Mouse (Mus musculus): ENCODE results near the gene Coq9. TPM values are rescaled to one million over a fixed set of nuclear protein-coding genes. Genes with fewer than 3 reads are reported as not detected.

Gene Coq9
- 125 and 126 TPM in 2 replicates for polyA plus RNA-seq (2014; fragmentation: Nextera tagmentation; extraction: Ambion mirVana)

GRCm38 (mm10) chr8:94837662-94838574, at the start of gene Coq9, which contains the start of gene Ciapin1:
Coq9 (plus strand) TSS chr8:94838321.
Ciapin1 (minus strand) TSS chr8:94838358.
- no peaks in the 10 kb centered on the region; the same call in 1 of the 2 replicates for H3K36me3 ChIP-seq (ENCODE audit: control insufficient read depth, insufficient read depth, low read length)
- WGBS (ENCODE audit: insufficient replicate concordance): under 1% methylated on average over 81 of the region's 82 CpGs
- ATAC-seq (replicated peaks; ENCODE audit: insufficient number of reproducible peaks, low FRiP score, low TSS enrichment): peak; percentile 97

DNA sequence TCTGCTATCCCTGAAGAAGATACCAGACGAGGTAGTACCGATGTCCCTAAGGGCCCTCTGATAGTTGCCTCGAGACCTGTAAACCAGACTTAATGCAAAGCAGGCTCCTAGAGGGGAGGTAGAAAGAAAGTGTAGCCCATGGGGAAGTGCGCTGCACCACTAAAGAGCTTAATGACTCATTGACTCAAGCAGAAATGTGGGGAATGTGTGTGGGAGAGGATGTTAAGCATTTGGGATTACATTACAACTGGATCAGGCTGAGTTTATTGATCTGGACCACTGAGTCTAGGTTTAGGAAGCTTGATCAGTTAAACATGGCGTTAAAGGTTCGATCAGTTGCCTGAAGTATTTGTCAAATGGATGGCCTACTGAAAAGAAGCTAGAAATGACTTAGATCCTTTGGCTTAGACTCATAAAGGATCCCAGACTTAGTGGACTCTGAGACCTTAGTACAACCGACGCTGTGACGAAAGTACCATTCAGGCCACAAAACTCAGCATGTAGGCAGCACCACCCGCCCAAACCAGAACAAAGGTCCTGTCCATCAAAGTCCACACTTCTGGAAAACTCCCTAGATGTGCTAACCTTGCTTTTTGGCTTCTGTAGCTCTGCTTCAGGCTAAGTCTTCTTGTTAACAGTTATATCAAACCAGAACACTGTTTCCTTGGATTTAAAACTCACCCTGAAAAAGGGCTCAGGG, 48.7 kb upstream of the Coq9 start:
- no peaks in the 10 kb centered on the region for H3K36me3 ChIP-seq (ENCODE audit: control insufficient read depth, insufficient read depth, low read length)
- no peaks in the 10 kb centered on the region for H3K9me3 ChIP-seq (replicated peaks; ENCODE audit: control insufficient read depth, low read length)
- no peak for ATAC-seq (replicated peaks; ENCODE audit: insufficient number of reproducible peaks, low FRiP score, low TSS enrichment)
- no peaks in the 10 kb centered on the region; the same call in 1 of the 2 replicates for H3K4me1 ChIP-seq (ENCODE audit: control insufficient read depth, insufficient read depth, low read length)
- no peaks in the 10 kb centered on the region for H3K27me3 ChIP-seq (ENCODE audit: control insufficient read depth, insufficient read depth, low read length)
- H3K4me3 ChIP-seq (ENCODE audit: low read depth, low read length): no peak overlapping the region
- no peak overlapping the region for H3K9ac ChIP-seq (ENCODE audit: low read depth, low read length)
- no peak overlapping the region for H3K27ac ChIP-seq (ENCODE audit: low read depth, low read length)
- WGBS (ENCODE audit: insufficient replicate concordance): 75% methylated on average over 10 of the region's 10 CpGs
- H3K4me2 ChIP-seq: no peak overlapping the region

More at GRCm38 (mm10) chr8:94837662-94838574, at the start of gene Coq9, which contains the start of gene Ciapin1:
- H3K27me3 ChIP-seq (ENCODE audit: control insufficient read depth, insufficient read depth, low read length): no peaks in the 10 kb centered on the region
- peak within 1 kb of the TSS; percentile 96 for H3K4me3 ChIP-seq (ENCODE audit: low read depth, low read length)
- peaks cover 9% of the 10 kb centered on the region for H3K4me1 ChIP-seq (ENCODE audit: control insufficient read depth, insufficient read depth, low read length)
- H3K27ac ChIP-seq (ENCODE audit: low read depth, low read length): peak within 1 kb of the TSS; percentile 96
- H3K4me2 ChIP-seq: peak within 1 kb of the TSS; percentile 91
- peak within 1 kb of the TSS; percentile 99 for H3K9ac ChIP-seq (ENCODE audit: low read depth, low read length)
- H3K9me3 ChIP-seq (replicated peaks; ENCODE audit: control insufficient read depth, low read length): no peaks in the 10 kb centered on the region

DNA sequence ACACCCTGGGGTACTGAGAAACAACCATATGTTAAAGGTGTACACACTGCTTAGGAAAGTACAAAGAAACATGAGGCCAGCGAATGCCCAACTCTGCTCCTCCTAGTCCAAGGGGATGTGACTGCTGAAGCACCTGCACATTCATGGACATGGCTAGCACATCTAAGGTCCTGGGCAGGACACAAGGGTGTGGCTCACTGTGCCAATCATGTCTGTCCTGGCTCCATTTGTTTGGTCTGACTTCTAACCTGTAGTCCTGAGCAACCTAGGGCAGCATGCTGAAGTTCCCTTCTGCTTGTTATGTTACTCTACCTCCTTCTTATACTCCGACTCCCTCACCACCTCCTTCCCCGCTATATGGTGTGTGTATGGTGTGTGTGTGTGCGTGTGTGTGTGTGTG, 43.8 kb upstream of the Coq9 start:
- H3K9me3 ChIP-seq (replicated peaks; ENCODE audit: control insufficient read depth, low read length): no peaks in the 10 kb centered on the region
- H3K36me3 ChIP-seq (ENCODE audit: control insufficient read depth, insufficient read depth, low read length): no peaks in the 10 kb centered on the region
- H3K27me3 ChIP-seq (ENCODE audit: control insufficient read depth, insufficient read depth, low read length): no peaks in the 10 kb centered on the region
- H3K27ac ChIP-seq (ENCODE audit: low read depth, low read length): no peak overlapping the region
- H3K9ac ChIP-seq (ENCODE audit: low read depth, low read length): no peak overlapping the region
- H3K4me1 ChIP-seq (ENCODE audit: control insufficient read depth, insufficient read depth, low read length): no peaks in the 10 kb centered on the region
- H3K4me2 ChIP-seq: no peak overlapping the region
- H3K4me3 ChIP-seq (ENCODE audit: low read depth, low read length): no peak overlapping the region
- no peak for ATAC-seq (replicated peaks; ENCODE audit: insufficient number of reproducible peaks, low FRiP score, low TSS enrichment)
- 81% methylated on average over 4 of the region's 4 CpGs for WGBS (ENCODE audit: insufficient replicate concordance)

DNA sequence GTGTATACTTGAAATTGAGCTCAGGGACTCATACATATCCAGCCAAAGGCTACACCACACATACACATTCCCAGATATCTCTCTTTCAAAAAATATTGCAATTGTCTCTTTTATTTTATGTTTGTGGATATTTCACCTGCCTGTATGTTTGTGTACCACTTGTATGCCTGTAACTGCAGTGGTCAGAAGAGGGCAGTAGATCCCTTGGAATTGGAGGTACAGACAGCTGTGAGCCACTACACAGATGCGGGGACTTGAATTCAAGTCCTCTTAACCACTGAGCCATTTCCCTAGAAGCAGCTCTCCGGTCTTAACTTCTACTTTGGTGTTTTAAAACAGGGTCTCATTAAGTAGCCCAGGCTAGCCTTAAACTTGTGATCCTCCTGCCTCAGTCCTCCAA, 43.3 kb upstream of the Coq9 start:
- Histone ChIP-seq H3K4me2 (no peak overlapping the region), H3K4me3 (ENCODE audit: low read depth, low read length) (no peak overlapping the region), H3K27ac (ENCODE audit: low read depth, low read length) (no peak overlapping the region), H3K4me1 (ENCODE audit: control insufficient read depth, insufficient read depth, low read length) (no peaks in the 10 kb centered on the region), H3K36me3 (ENCODE audit: control insufficient read depth, insufficient read depth, low read length) (no peaks in the 10 kb centered on the region), H3K27me3 (ENCODE audit: control insufficient read depth, insufficient read depth, low read length) (no peaks in the 10 kb centered on the region), H3K9ac (ENCODE audit: low read depth, low read length) (no peak overlapping the region), H3K9me3 (replicated peaks; ENCODE audit: control insufficient read depth, low read length) (no peaks in the 10 kb centered on the region)
- WGBS (ENCODE audit: insufficient replicate concordance): 90% methylated on average over 2 of the region's 2 CpGs
- ATAC-seq (replicated peaks; ENCODE audit: insufficient number of reproducible peaks, low FRiP score, low TSS enrichment): no peak

DNA sequence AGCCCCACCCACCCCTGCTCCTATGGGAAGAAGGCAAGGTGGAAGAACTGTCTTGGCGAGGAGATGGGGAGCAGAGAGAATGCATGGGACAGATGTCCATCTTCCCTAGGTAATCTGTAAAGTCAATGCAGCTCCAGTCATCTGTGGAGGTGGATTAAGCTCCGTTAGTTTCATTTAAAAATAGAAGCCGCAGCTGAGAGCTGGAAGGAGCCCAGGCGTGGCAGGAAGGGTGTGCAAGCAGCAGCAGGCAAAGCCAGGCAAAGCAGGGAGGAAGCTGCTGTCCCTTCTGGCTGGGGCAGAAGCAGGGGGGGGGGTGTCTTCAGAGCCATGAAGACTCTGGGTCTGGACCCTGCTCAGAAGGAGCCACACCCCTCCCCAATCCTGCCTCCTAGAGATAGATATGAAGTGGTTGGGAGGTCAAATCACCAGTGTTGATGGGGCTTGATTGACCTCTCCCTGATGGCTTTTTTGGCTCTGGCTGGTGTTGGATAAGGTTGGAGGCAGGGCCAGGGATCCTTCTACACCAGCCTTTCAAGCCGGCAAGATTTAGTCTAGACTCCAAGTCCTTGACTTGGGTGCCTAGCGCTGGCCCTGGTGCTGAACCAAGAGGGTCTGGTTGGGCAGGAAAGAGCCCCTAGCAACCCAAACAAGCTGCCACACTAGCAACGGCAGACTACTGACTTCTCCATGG, 37.7 kb upstream of the Coq9 start:
- no peak for ATAC-seq (replicated peaks; ENCODE audit: insufficient number of reproducible peaks, low FRiP score, low TSS enrichment)
- no peaks in the 10 kb centered on the region for H3K9me3 ChIP-seq (replicated peaks; ENCODE audit: control insufficient read depth, low read length)
- no peak overlapping the region for H3K4me2 ChIP-seq
- 49% methylated on average over 7 of the region's 7 CpGs for WGBS (ENCODE audit: insufficient replicate concordance)
- peaks cover 3% of the 10 kb centered on the region; the same call in 1 of the 2 replicates for H3K27me3 ChIP-seq (ENCODE audit: control insufficient read depth, insufficient read depth, low read length)
- H3K36me3 ChIP-seq (ENCODE audit: control insufficient read depth, insufficient read depth, low read length): no peaks in the 10 kb centered on the region
- no peak overlapping the region for H3K4me3 ChIP-seq (ENCODE audit: low read depth, low read length)
- H3K27ac ChIP-seq (ENCODE audit: low read depth, low read length): no peak overlapping the region
- peaks cover 23% of the 10 kb centered on the region for H3K4me1 ChIP-seq (ENCODE audit: control insufficient read depth, insufficient read depth, low read length)
- H3K9ac ChIP-seq (ENCODE audit: low read depth, low read length): no peak overlapping the region

GRCm38 (mm10) chr8:94801293-94802095, 36.6 kb upstream of the Coq9 start:
- 48% methylated on average over 14 of the region's 14 CpGs for WGBS (ENCODE audit: insufficient replicate concordance)
- Histone ChIP-seq H3K27ac (ENCODE audit: low read depth, low read length) (no peak overlapping the region), H3K9me3 (replicated peaks; ENCODE audit: control insufficient read depth, low read length) (no peaks in the 10 kb centered on the region), H3K36me3 (ENCODE audit: control insufficient read depth, insufficient read depth, low read length) (no peaks in the 10 kb centered on the region), H3K4me3 (ENCODE audit: low read depth, low read length) (no peak overlapping the region), H3K4me2 (peak overlapping the region; percentile 29), H3K9ac (ENCODE audit: low read depth, low read length) (no peak overlapping the region), H3K4me1 (ENCODE audit: control insufficient read depth, insufficient read depth, low read length) (peaks cover 23% of the 10 kb centered on the region), H3K27me3 (ENCODE audit: control insufficient read depth, insufficient read depth, low read length) (peaks cover 3% of the 10 kb centered on the region; the same call in 1 of the 2 replicates)
- no peak for ATAC-seq (replicated peaks; ENCODE audit: insufficient number of reproducible peaks, low FRiP score, low TSS enrichment)

GRCm38 (mm10) chr8:94802375-94802774, 35.7 kb upstream of the Coq9 start:
- WGBS (ENCODE audit: insufficient replicate concordance): 42% methylated on average over 4 of the region's 4 CpGs
- peaks cover 3% of the 10 kb centered on the region; the same call in 1 of the 2 replicates for H3K27me3 ChIP-seq (ENCODE audit: control insufficient read depth, insufficient read depth, low read length)
- no peak for ATAC-seq (replicated peaks; ENCODE audit: insufficient number of reproducible peaks, low FRiP score, low TSS enrichment)

More at GRCm38 (mm10) chr8:94802375-94802774, 35.7 kb upstream of the Coq9 start:
- no peaks in the 10 kb centered on the region for H3K9me3 ChIP-seq (replicated peaks; ENCODE audit: control insufficient read depth, low read length)
- H3K4me2 ChIP-seq: no peak overlapping the region
- no peak overlapping the region for H3K9ac ChIP-seq (ENCODE audit: low read depth, low read length)
- no peak overlapping the region for H3K27ac ChIP-seq (ENCODE audit: low read depth, low read length)
- no peak overlapping the region for H3K4me3 ChIP-seq (ENCODE audit: low read depth, low read length)
- no peaks in the 10 kb centered on the region for H3K36me3 ChIP-seq (ENCODE audit: control insufficient read depth, insufficient read depth, low read length)
- peaks cover 24% of the 10 kb centered on the region for H3K4me1 ChIP-seq (ENCODE audit: control insufficient read depth, insufficient read depth, low read length)

Measured in heart, embryonic 11.5 days (tissue).